Mouse (Mus musculus) limb, embryonic 10.5 days (tissue): ENCODE results near the gene Fam129c. TPM values are rescaled to one million over a fixed set of nuclear protein-coding genes. Genes with fewer than 3 reads are reported as not detected.

Experiments
- microRNA-seq: library from miRNA; unstranded; fragments of <30 nt; microRNA quantifications from one replicate; pipeline ENCODE4, GENCODE M21; 2017
- polyA plus RNA-seq: library from polyadenylated mRNA; unstranded; fragments of >200 nt; fragmentation: Nextera tagmentation; extraction: Ambion mirVana; gene quantifications from 2 replicates; pipeline ENCODE4 v1.2.1, GENCODE M21; 2016

Fam129c gene
- polyA plus RNA-seq, 1 experiment from 2014 or later = 4.0 TPM

Small RNA genes lying within 50 kb of the gene (microRNA-seq; reads per million reads assigned to microRNA genes)
- gene Mir6769b = not detected

Other genes with a start within 250 kb of the Fam129c start
- gene Use1, start 230.8 kb upstream of the Fam129c start, polyA plus RNA-seq = 92.4 and 95.0 TPM in 2 replicates
- gene Ocel1, start 226.3 kb upstream of the Fam129c start, polyA plus RNA-seq = 4.3 and 5.4 TPM in 2 replicates
- gene Nr2f6, start 215.7 kb upstream of the Fam129c start, polyA plus RNA-seq = 77.4 and 87.2 TPM in 2 replicates
- gene Ushbp1, start 201.8 kb upstream of the Fam129c start, polyA plus RNA-seq = 6.6 and 6.9 TPM in 2 replicates
- 123 and 131 TPM in 2 replicates for gene Babam1, start 200.8 kb upstream of the Fam129c start, polyA plus RNA-seq
- 34.2 and 38.4 TPM in 2 replicates for gene Ankle1, start 191.6 kb upstream of the Fam129c start, polyA plus RNA-seq
- 61.5 and 75.1 TPM in 2 replicates for gene Abhd8, start 134.0 kb upstream of the Fam129c start, polyA plus RNA-seq
- gene Mrpl34, start 132.7 kb upstream of the Fam129c start, polyA plus RNA-seq = 231 and 263 TPM in 2 replicates
- gene Dda1, start 128.4 kb upstream of the Fam129c start, polyA plus RNA-seq = 130 and 138 TPM in 2 replicates
- gene Ano8, start 111.7 kb upstream of the Fam129c start, polyA plus RNA-seq = 2.7 and 3.5 TPM in 2 replicates
- 26.8 and 28.2 TPM in 2 replicates for gene Gtpbp3, start 109.5 kb upstream of the Fam129c start, polyA plus RNA-seq
- 74.6 and 77.7 TPM in 2 replicates for gene Plvap, start 85.9 kb upstream of the Fam129c start, polyA plus RNA-seq
- 0.65 and 0.78 TPM in 2 replicates for gene Ccdc194, start 71.9 kb upstream of the Fam129c start, polyA plus RNA-seq
- gene Bst2, start 60.2 kb upstream of the Fam129c start, polyA plus RNA-seq = 5.6 TPM in 2 replicates
- gene Mvb12a, start 54.7 kb upstream of the Fam129c start, polyA plus RNA-seq = 76.2 and 77.5 TPM in 2 replicates
- gene Tmem221, start 38.8 kb upstream of the Fam129c start, polyA plus RNA-seq = 0.29 and 0.45 TPM in 2 replicates
- gene Nxnl1, start 31.0 kb upstream of the Fam129c start, polyA plus RNA-seq = not detected in 2 replicates
- 21.3 and 28.8 TPM in 2 replicates for gene Slc27a1, start 28.8 kb upstream of the Fam129c start, polyA plus RNA-seq
- gene Pgls, start 5.5 kb upstream of the Fam129c start, polyA plus RNA-seq = 241 and 263 TPM in 2 replicates
- 49.0 and 53.6 TPM in 2 replicates for gene Colgalt1, start 13.3 kb downstream of the Fam129c start, polyA plus RNA-seq
- gene Unc13a, start 74.1 kb downstream of the Fam129c start, polyA plus RNA-seq = 0.40 and 0.51 TPM in 2 replicates
- gene Jak3, start 78.6 kb downstream of the Fam129c start, polyA plus RNA-seq = 3.7 and 4.6 TPM in 2 replicates
- gene Insl3, start 91.6 kb downstream of the Fam129c start, polyA plus RNA-seq = 0.53 and 0.76 TPM in 2 replicates
- gene B3gnt3, start 104.1 kb downstream of the Fam129c start, polyA plus RNA-seq = 0.67 and 1.2 TPM in 2 replicates
- 2.2 and 4.3 TPM in 2 replicates for gene Fcho1, start 128.1 kb downstream of the Fam129c start, polyA plus RNA-seq